Mouse (Mus musculus) spleen, adult 2 months (tissue): ENCODE data around the gene Itfg2.

ENCODE experiments used
- CTCF ChIP-seq: fragments of 200-500 bp; IDR thresholded peaks from 2 replicates; pipeline ENCODE4 v1.5.1; 2011; ENCODE audit warnings: mild to moderate bottlenecking, inconsistent platforms; ENCODE audit not compliant: insufficient read depth, insufficient read length, insufficient replicate concordance; ENCODE audit errors: extremely low read depth
- POLR2A ChIP-seq: fragments of 200-500 bp; IDR thresholded peaks from 2 replicates; pipeline ENCODE4 v1.6.1; 2011; ENCODE audit warnings: low read depth, low read length, inconsistent platforms

DNA sequence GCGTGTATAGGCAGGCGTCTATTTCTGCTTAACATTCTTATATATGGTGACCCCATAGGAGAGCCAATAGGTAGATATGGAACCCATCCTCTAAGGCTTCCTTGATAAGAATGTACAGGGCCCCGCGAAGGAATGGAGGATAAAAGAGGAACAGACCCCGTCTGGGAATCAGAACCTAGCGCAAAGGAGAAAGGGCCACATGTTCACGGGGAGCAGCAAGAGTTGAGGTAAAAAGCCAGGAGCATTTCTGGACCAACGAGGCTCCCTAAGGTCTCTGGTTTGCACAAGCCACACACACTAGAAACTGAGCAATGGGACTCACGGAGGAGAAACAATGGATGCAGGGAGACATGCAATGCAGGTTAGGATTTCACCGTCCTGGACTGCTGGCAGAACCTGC lies 12.6 kb upstream of the Itfg2 start:
- TF ChIP-seq CTCF (no peak), POLR2A (no peak)
